Mouse (Mus musculus): ENCODE data around the gene Camk2g. TPM values are rescaled to one million over a fixed set of nuclear protein-coding genes. Genes with fewer than 3 reads are reported as not detected.

The Camk2g gene
- polyA plus RNA-seq, 1 experiment, result 222 TPM

- no peak overlapping the region for H3K27ac ChIP-seq (ENCODE audit: insufficient read depth, low read length)
- peaks cover 6% of the 10 kb centered on the region; the same call in 1 of the 2 replicates for H3K4me1 ChIP-seq (ENCODE audit: control insufficient read depth, insufficient read depth, low read length)
- no peak overlapping the region for H3K4me3 ChIP-seq (replicated peaks; ENCODE audit: insufficient read depth, low read depth, low read length)
- DNase-seq, result peak; percentile 81 to 88
- WGBS, result 34% methylated on average over 12 of the region's 12 CpGs
- no peak for TF ChIP-seq POLR2A (IDR thresholded peaks at IDR 0.05; ENCODE audit: borderline replicate concordance, insufficient read depth, low read length)
- peak; percentile 96 for TF ChIP-seq CTCF (IDR thresholded peaks at IDR 0.05; ENCODE audit: borderline replicate concordance, insufficient read depth, low read depth, low read length)
- no peaks in the 10 kb centered on the region for H3K27me3 ChIP-seq (ENCODE audit: control insufficient read depth, insufficient read depth, low read length)
Measured at GRCm38 (mm10) chr14:20765642-20766258, 28.1 kb downstream of the Camk2g start.

- Histone ChIP-seq H3K4me1 (ENCODE audit: control insufficient read depth, insufficient read depth, low read length) (peaks cover 6% of the 10 kb centered on the region; the same call in 1 of the 2 replicates), H3K27me3 (ENCODE audit: control insufficient read depth, insufficient read depth, low read length) (no peaks in the 10 kb centered on the region), H3K27ac (ENCODE audit: insufficient read depth, low read length) (no peak overlapping the region), H3K4me3 (replicated peaks; ENCODE audit: insufficient read depth, low read depth, low read length) (no peak overlapping the region)
- WGBS, result 89% methylated on average over 5 of the region's 5 CpGs
- DNase-seq, result no peak
- TF ChIP-seq POLR2A (IDR thresholded peaks at IDR 0.05; ENCODE audit: borderline replicate concordance, insufficient read depth, low read length) (no peak), CTCF (IDR thresholded peaks at IDR 0.05; ENCODE audit: borderline replicate concordance, insufficient read depth, low read depth, low read length) (no peak)
Measured at GRCm38 (mm10) chr14:20764942-20765341, 28.9 kb downstream of the Camk2g start.

- no peaks in the 10 kb centered on the region for H3K27me3 ChIP-seq (ENCODE audit: control insufficient read depth, insufficient read depth, low read length)
- TF ChIP-seq POLR2A (IDR thresholded peaks at IDR 0.05; ENCODE audit: borderline replicate concordance, insufficient read depth, low read length), result no peak
- peak overlapping the region; percentile 85 for H3K27ac ChIP-seq (ENCODE audit: insufficient read depth, low read length)
- no peak for DNase-seq
- peaks cover 33% of the 10 kb centered on the region for H3K4me1 ChIP-seq (ENCODE audit: control insufficient read depth, insufficient read depth, low read length)
- H3K4me3 ChIP-seq (replicated peaks; ENCODE audit: insufficient read depth, low read depth, low read length), result no peak overlapping the region
- WGBS, result 81% methylated on average over 8 of the region's 8 CpGs
Measured at GRCm38 (mm10) chr14:20758768-20759435, 35.0 kb downstream of the Camk2g start.

- peak overlapping the region; percentile 85 for H3K27ac ChIP-seq (ENCODE audit: insufficient read depth, low read length)
- no peak overlapping the region for H3K4me3 ChIP-seq (replicated peaks; ENCODE audit: insufficient read depth, low read depth, low read length)
- no peak for TF ChIP-seq POLR2A (IDR thresholded peaks at IDR 0.05; ENCODE audit: borderline replicate concordance, insufficient read depth, low read length)
- TF ChIP-seq CTCF (IDR thresholded peaks at IDR 0.05; ENCODE audit: borderline replicate concordance, insufficient read depth, low read depth, low read length), result no peak
- H3K4me1 ChIP-seq (ENCODE audit: control insufficient read depth, insufficient read depth, low read length), result peaks cover 32% of the 10 kb centered on the region
- DNase-seq, result peak; percentile 92 to 93
- no peaks in the 10 kb centered on the region for H3K27me3 ChIP-seq (ENCODE audit: control insufficient read depth, insufficient read depth, low read length)
- 6% methylated on average over 22 of the region's 22 CpGs for WGBS
Measured at GRCm38 (mm10) chr14:20757370-20757907, 36.4 kb downstream of the Camk2g start.

- H3K4me3 ChIP-seq (replicated peaks; ENCODE audit: insufficient read depth, low read depth, low read length), result no peak overlapping the region
- no peaks in the 10 kb centered on the region for H3K27me3 ChIP-seq (ENCODE audit: control insufficient read depth, insufficient read depth, low read length)
- 86% methylated on average over 3 of the region's 3 CpGs for WGBS
- DNase-seq, result no peak
- TF ChIP-seq CTCF (IDR thresholded peaks at IDR 0.05; ENCODE audit: borderline replicate concordance, insufficient read depth, low read depth, low read length), result no peak
- TF ChIP-seq POLR2A (IDR thresholded peaks at IDR 0.05; ENCODE audit: borderline replicate concordance, insufficient read depth, low read length), result no peak
- H3K4me1 ChIP-seq (ENCODE audit: control insufficient read depth, insufficient read depth, low read length), result peaks cover 24% of the 10 kb centered on the region
- no peak overlapping the region for H3K27ac ChIP-seq (ENCODE audit: insufficient read depth, low read length)
Measured at GRCm38 (mm10) chr14:20753792-20754191, 40.1 kb downstream of the Camk2g start.

GRCm38 (mm10) chr14:20750503-20750902 is 43.4 kb downstream of the Camk2g start:
- Histone ChIP-seq H3K4me3 (replicated peaks; ENCODE audit: insufficient read depth, low read depth, low read length) (no peak overlapping the region), H3K4me1 (ENCODE audit: control insufficient read depth, insufficient read depth, low read length) (peaks cover 12% of the 10 kb centered on the region), H3K27ac (ENCODE audit: insufficient read depth, low read length) (no peak overlapping the region), H3K27me3 (ENCODE audit: control insufficient read depth, insufficient read depth, low read length) (no peaks in the 10 kb centered on the region)
- TF ChIP-seq POLR2A (IDR thresholded peaks at IDR 0.05; ENCODE audit: borderline replicate concordance, insufficient read depth, low read length), result no peak
- no peak for TF ChIP-seq CTCF (IDR thresholded peaks at IDR 0.05; ENCODE audit: borderline replicate concordance, insufficient read depth, low read depth, low read length)
- WGBS, result 92% methylated on average over 5 of the region's 5 CpGs
- DNase-seq, result no peak

- Histone ChIP-seq H3K4me3 (replicated peaks; ENCODE audit: insufficient read depth, low read depth, low read length) (no peak overlapping the region), H3K4me1 (ENCODE audit: control insufficient read depth, insufficient read depth, low read length) (peaks cover 18% of the 10 kb centered on the region), H3K27ac (ENCODE audit: insufficient read depth, low read length) (no peak overlapping the region), H3K27me3 (ENCODE audit: control insufficient read depth, insufficient read depth, low read length) (no peaks in the 10 kb centered on the region)
- 92% methylated on average over 4 of the region's 4 CpGs for WGBS
- TF ChIP-seq CTCF (IDR thresholded peaks at IDR 0.05; ENCODE audit: borderline replicate concordance, insufficient read depth, low read depth, low read length), result no peak
- TF ChIP-seq POLR2A (IDR thresholded peaks at IDR 0.05; ENCODE audit: borderline replicate concordance, insufficient read depth, low read length), result no peak
- DNase-seq, result no peak
Measured at GRCm38 (mm10) chr14:20749494-20750051, 44.3 kb downstream of the Camk2g start.
